Mouse (Mus musculus): ENCODE data around the gene Nsun4. TPM values are rescaled to one million over a fixed set of nuclear protein-coding genes. Genes with fewer than 3 reads are reported as not detected.
A peak's percentile ranks its signal among the peaks of the same experiment; 100 is the strongest.

The Nsun4 gene
- polyA plus RNA-seq, 1 experiment from 2014 or later = 20.8 TPM

DNA sequence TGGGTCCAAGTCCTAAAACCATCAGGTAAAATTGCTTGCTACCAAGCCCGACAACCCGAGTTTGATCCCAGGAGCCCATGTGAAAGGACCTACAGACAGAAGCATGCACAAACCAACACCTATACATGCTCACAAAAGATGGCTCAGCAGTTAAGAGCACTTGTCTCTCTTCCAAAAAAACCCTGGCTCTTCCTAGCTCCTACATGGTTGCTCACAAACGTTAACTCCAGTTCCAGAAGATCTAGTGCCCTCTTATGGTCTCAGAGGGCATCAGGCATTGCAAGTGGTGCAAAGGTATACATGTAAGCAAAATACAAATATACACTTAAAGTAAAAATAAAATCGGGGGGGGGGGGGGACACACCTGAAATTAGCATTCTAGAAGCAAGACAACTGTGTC is 19.5 kb upstream of the Nsun4 start:
- 59% methylated on average over 4 of the region's 4 CpGs for WGBS
- Histone ChIP-seq H3K9ac (no peak overlapping the region), H3K36me3 (peaks cover 25% of the 10 kb centered on the region), H3K27ac (no peak overlapping the region), H3K4me2 (peak overlapping the region; percentile 40), H3K27me3 (no peaks in the 10 kb centered on the region), H3K4me1 (peaks cover 31% of the 10 kb centered on the region), H3K9me3 (replicated peaks) (no peaks in the 10 kb centered on the region), H3K4me3 (replicated peaks) (peak overlapping the region; percentile 81; the same call in 1 of the 2 replicates)
- ATAC-seq (replicated peaks; ENCODE audit: low FRiP score) = no peak

GRCm38 (mm10) chr4:116070116-116070515 is 16.4 kb upstream of the Nsun4 start:
- WGBS = 76% methylated on average over 6 of the region's 6 CpGs
- no peaks in the 10 kb centered on the region for H3K27me3 ChIP-seq
- H3K36me3 ChIP-seq = peaks cover 55% of the 10 kb centered on the region
- ATAC-seq (replicated peaks; ENCODE audit: low FRiP score) = no peak
- H3K27ac ChIP-seq = no peak overlapping the region
- no peak overlapping the region for H3K4me2 ChIP-seq
- H3K4me1 ChIP-seq = peaks cover 17% of the 10 kb centered on the region
- no peak overlapping the region for H3K9ac ChIP-seq
- no peak overlapping the region for H3K4me3 ChIP-seq (replicated peaks)
- H3K9me3 ChIP-seq (replicated peaks) = no peaks in the 10 kb centered on the region

DNA sequence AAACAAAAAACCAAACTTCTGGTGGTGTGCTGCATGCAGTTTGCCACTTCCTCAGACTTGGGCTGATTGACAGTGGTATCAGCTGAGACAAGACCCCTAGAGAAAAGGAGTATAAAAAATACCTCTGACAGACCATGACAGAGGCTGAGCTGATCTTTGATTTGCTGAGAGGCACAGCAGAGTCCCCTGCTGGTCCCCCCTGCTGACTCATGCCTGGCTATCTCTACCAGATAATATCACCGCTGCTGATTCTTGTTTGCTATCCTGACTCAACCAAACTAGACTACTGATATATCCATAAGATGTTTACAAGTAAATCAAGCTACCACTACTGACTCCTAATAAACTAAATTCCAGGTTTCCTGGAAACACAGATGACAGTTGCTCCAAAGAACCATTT is 10.2 kb upstream of the Nsun4 start:
- Histone ChIP-seq H3K9ac (no peak overlapping the region), H3K9me3 (replicated peaks) (no peaks in the 10 kb centered on the region), H3K4me2 (no peak overlapping the region), H3K4me1 (no peaks in the 10 kb centered on the region), H3K4me3 (replicated peaks) (no peak overlapping the region), H3K27me3 (no peaks in the 10 kb centered on the region), H3K36me3 (peaks cover 42% of the 10 kb centered on the region), H3K27ac (no peak overlapping the region)
- no peak for ATAC-seq (replicated peaks; ENCODE audit: low FRiP score)
- 55% methylated on average over 1 of the region's 1 CpGs for WGBS

DNA sequence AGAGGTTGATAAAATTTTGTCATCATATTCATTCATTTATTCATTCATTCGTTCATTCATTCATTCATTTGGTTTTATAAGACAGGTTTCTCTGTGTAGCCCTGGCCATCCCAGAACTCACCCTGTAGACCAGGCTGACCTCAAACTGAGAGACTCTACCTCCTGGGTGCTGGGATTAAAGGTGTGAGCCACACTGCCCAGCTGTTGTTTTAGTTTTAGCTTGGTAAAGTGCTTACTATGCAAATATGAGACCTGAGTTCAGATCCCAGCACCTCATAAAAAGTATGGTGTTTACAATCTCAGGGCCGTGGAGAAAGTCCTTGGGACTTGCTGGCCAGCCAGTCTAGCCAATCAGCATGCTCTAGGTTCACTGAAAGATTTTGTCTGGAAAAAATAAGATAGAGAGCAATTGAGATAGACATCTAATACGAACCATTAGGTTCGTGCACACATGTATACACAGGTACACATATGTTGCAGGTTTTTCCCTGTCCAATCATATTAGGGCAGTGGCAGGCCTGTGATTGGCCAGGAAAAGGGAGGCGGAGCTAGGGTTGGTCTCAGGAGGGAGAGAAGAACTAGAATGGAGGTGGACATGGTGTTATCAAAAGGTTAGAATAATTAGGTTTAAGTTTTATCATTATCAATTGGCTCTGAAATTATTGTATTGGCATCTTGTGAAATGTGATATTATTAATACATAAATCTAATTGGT is 5.5 kb upstream of the Nsun4 start:
- ATAC-seq (replicated peaks; ENCODE audit: low FRiP score) = no peak
- H3K27ac ChIP-seq = no peak overlapping the region
- H3K9ac ChIP-seq = no peak overlapping the region
- no peak overlapping the region for H3K4me2 ChIP-seq
- no peaks in the 10 kb centered on the region for H3K36me3 ChIP-seq
- H3K4me3 ChIP-seq (replicated peaks) = no peak overlapping the region
- H3K4me1 ChIP-seq = peaks cover under 1% of the 10 kb centered on the region; the same call in 1 of the 2 replicates
- no peaks in the 10 kb centered on the region for H3K9me3 ChIP-seq (replicated peaks)
- WGBS = 77% methylated on average over 5 of the region's 5 CpGs
- no peaks in the 10 kb centered on the region for H3K27me3 ChIP-seq

GRCm38 (mm10) chr4:116057559-116057958 is 3.9 kb upstream of the Nsun4 start:
- Histone ChIP-seq H3K4me2 (no peak overlapping the region), H3K9ac (no peak overlapping the region), H3K27ac (no peak overlapping the region), H3K4me1 (peaks cover 13% of the 10 kb centered on the region), H3K4me3 (replicated peaks) (no peak overlapping the region), H3K36me3 (no peaks in the 10 kb centered on the region), H3K9me3 (replicated peaks) (no peaks in the 10 kb centered on the region), H3K27me3 (no peaks in the 10 kb centered on the region)
- WGBS = 3% methylated on average over 1 of the region's 1 CpGs
- no peak for ATAC-seq (replicated peaks; ENCODE audit: low FRiP score)

DNA sequence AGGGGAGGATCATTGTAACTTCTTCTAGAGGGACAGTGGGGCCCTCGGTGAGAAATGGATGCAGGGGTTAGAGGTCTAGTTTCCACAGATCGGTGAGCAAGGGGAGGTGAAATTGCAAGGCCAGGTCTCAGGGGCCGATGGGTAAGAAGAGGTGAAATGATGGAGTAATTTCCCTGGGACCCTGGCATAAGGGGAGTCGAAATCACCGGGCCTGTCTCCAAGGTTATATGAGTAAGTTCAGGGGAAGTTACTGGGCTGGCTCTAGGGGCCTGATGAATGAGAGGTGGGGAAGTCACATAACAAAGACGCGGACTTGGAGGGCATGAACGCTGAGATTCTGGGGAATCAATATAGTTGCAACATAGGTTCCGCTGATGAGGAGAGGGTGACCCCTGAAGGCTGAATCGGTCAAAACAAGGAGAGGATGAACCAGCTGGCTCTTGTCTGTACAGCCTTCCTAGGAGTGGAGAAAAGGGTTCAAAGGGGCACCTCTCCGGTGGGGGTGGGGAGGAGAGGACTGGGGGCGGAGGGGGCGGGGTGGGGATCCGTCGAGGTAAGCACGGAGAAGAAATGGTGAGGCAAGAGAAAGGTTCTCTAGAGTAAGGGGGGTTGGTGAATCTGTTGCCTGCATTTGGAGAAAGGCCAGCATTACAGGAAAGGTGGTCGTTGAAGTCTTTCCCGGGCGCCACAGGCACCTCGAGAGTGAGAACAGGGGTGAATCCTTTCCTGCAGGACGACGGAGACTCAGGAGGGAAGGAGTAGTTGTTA is 966 bp downstream of the Nsun4 start:
- no peaks in the 10 kb centered on the region for H3K27me3 ChIP-seq
- H3K9ac ChIP-seq = peak overlapping the region; percentile 46
- H3K4me3 ChIP-seq (replicated peaks) = peak overlapping the region; percentile 68
- peaks cover 8% of the 10 kb centered on the region for H3K36me3 ChIP-seq
- ATAC-seq (replicated peaks; ENCODE audit: low FRiP score) = peak; percentile 74
- 3% methylated on average over 22 of the region's 22 CpGs for WGBS
- peaks cover 19% of the 10 kb centered on the region for H3K4me1 ChIP-seq
- no peaks in the 10 kb centered on the region for H3K9me3 ChIP-seq (replicated peaks)
- peak overlapping the region; percentile 97 for H3K27ac ChIP-seq
- peak overlapping the region; percentile 91 for H3K4me2 ChIP-seq

GRCm38 (mm10) chr4:116049211-116049610 is 4.5 kb downstream of the Nsun4 start:
- Histone ChIP-seq H3K36me3 (peaks cover 24% of the 10 kb centered on the region), H3K4me1 (peaks cover 19% of the 10 kb centered on the region), H3K27me3 (no peaks in the 10 kb centered on the region), H3K9ac (no peak overlapping the region), H3K4me2 (no peak overlapping the region), H3K27ac (no peak overlapping the region), H3K4me3 (replicated peaks) (no peak overlapping the region), H3K9me3 (replicated peaks) (no peaks in the 10 kb centered on the region)
- 84% methylated on average over 3 of the region's 3 CpGs for WGBS
- ATAC-seq (replicated peaks; ENCODE audit: low FRiP score) = no peak

DNA sequence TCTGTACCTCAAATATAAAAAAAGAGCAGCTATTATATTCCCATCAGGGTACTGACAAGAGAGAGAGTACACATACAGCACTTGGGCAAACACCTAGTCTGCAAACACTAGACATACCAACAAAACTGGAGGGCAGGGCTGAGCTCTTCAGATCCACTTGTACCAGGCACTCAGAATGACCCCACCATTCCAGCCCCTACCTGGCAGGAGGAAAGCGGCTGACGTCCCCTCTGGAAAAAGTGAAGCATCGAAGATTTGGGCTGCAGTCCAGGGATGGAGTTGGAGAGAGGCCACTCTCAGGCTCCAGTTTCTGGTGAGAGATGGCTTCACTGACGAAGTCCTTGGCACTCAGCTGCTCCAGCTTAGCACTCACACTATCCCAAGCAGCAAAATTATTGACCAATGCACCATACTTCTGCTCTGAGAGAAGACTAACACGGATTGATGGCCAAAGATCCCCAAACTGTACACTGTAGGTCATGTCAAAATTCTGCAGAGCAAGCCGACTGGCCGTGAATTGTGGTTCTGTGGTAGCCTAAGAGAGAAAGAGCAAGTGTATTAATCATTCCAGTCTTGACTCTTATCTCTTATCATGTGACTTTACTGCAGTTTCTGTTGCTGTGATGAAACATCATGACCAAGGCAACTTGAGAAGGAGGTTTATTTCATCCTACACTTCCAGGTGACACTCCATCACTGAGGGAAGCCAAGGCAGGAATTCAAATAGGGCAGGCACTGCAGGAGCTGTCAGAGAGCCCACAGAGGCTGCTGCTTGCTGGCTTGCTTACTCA is 5.4 kb downstream of the Nsun4 start:
- no peaks in the 10 kb centered on the region for H3K9me3 ChIP-seq (replicated peaks)
- no peak for ATAC-seq (replicated peaks; ENCODE audit: low FRiP score)
- H3K4me3 ChIP-seq (replicated peaks) = no peak overlapping the region
- peaks cover 31% of the 10 kb centered on the region for H3K36me3 ChIP-seq
- H3K9ac ChIP-seq = no peak overlapping the region
- H3K27ac ChIP-seq = no peak overlapping the region
- peaks cover 13% of the 10 kb centered on the region for H3K4me1 ChIP-seq
- no peaks in the 10 kb centered on the region for H3K27me3 ChIP-seq
- WGBS = 80% methylated on average over 7 of the region's 7 CpGs
- H3K4me2 ChIP-seq = no peak overlapping the region

DNA sequence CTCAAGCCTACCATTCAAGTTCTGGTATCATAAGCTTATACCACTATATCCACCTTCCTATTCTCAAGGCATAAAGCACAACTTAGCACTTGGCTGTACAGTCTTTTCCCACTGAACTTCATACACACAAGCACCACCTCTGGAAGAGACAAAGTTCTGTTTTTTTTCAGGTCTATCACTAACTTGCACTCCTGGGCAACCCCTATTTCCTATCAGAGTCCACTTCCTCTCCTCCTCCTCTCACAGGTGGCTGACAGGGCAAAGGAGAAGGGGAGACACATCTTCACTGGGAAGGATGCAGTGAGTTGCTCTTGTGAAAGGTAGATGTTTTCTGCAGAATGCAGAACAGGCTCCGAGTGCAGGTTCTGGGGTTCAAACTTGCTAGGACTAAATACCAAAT is 6.0 kb downstream of the Nsun4 start:
- WGBS = 90% methylated on average over 1 of the region's 1 CpGs
- Histone ChIP-seq H3K4me2 (no peak overlapping the region), H3K9ac (no peak overlapping the region), H3K36me3 (peaks cover 35% of the 10 kb centered on the region), H3K4me3 (replicated peaks) (no peak overlapping the region), H3K4me1 (peaks cover 7% of the 10 kb centered on the region), H3K27me3 (no peaks in the 10 kb centered on the region), H3K9me3 (replicated peaks) (no peaks in the 10 kb centered on the region), H3K27ac (no peak overlapping the region)
- ATAC-seq (replicated peaks; ENCODE audit: low FRiP score) = no peak

- Histone ChIP-seq H3K27me3 (no peaks in the 10 kb centered on the region), H3K4me1 (no peaks in the 10 kb centered on the region), H3K4me3 (replicated peaks) (no peak overlapping the region), H3K9ac (no peak overlapping the region), H3K36me3 (peaks cover 45% of the 10 kb centered on the region), H3K27ac (no peak overlapping the region), H3K4me2 (no peak overlapping the region), H3K9me3 (replicated peaks) (no peaks in the 10 kb centered on the region)
- 90% methylated on average over 2 of the region's 2 CpGs for WGBS
- no peak for ATAC-seq (replicated peaks; ENCODE audit: low FRiP score)
These were observed 7.1 kb downstream of the Nsun4 start for GRCm38 (mm10) chr4:116046604-116047003.

GRCm38 (mm10) chr4:116042186-116042585 is 11.5 kb downstream of the Nsun4 start:
- no peak for ATAC-seq (replicated peaks; ENCODE audit: low FRiP score)
- WGBS = 79% methylated on average over 3 of the region's 3 CpGs
- peaks cover 65% of the 10 kb centered on the region for H3K36me3 ChIP-seq
- no peaks in the 10 kb centered on the region for H3K9me3 ChIP-seq (replicated peaks)
- no peaks in the 10 kb centered on the region for H3K27me3 ChIP-seq
- no peak overlapping the region for H3K4me2 ChIP-seq
- H3K9ac ChIP-seq = no peak overlapping the region
- H3K27ac ChIP-seq = no peak overlapping the region
- H3K4me1 ChIP-seq = no peaks in the 10 kb centered on the region
- H3K4me3 ChIP-seq (replicated peaks) = no peak overlapping the region

- Histone ChIP-seq H3K9ac (no peak overlapping the region), H3K27me3 (no peaks in the 10 kb centered on the region), H3K9me3 (replicated peaks) (no peaks in the 10 kb centered on the region), H3K27ac (no peak overlapping the region), H3K4me1 (no peaks in the 10 kb centered on the region), H3K4me3 (replicated peaks) (no peak overlapping the region), H3K4me2 (no peak overlapping the region), H3K36me3 (peaks cover 67% of the 10 kb centered on the region)
- WGBS = 96% methylated on average over 2 of the region's 2 CpGs
- ATAC-seq (replicated peaks; ENCODE audit: low FRiP score) = no peak
These were observed 13.2 kb downstream of the Nsun4 start for GRCm38 (mm10) chr4:116040466-116040865.

Data from kidney, embryonic 15.5 days (tissue).